Mouse (Mus musculus): ENCODE results near the gene Ano6. TPM values are rescaled to one million over a fixed set of nuclear protein-coding genes. Genes with fewer than 3 reads are reported as not detected.
A peak's percentile ranks its signal among the peaks of the same experiment; 100 is the strongest.

Ano6 gene
- polyA plus RNA-seq, 1 experiment from 2014 or later, result 28.3 TPM

DNA sequence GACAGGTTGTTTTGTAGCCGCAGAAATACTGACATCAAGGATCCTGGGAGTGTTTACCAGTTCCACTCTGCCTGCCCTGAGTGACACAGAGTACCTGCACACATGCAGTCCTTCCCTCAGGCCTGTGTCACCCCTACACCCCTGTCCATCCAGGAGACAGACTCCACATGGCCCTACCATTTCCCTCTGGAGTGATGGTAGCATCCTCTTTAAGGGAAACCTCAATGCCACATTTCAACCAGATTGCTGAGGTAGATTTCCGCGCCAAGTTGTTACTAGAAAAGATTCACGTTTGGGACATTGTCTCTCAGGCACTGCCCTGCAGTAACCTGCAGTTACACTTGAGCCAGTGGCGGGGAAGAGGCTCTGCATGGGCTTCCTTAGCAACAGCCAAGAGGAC, 97.9 kb downstream of the Ano6 start:
- WGBS, result 73% methylated on average over 5 of the region's 5 CpGs
- Histone ChIP-seq H3K9ac (ENCODE audit: low read depth, low read length) (no peak overlapping the region), H3K4me1 (replicated peaks; ENCODE audit: control insufficient read depth, insufficient read depth, low read length) (peaks cover 34% of the 10 kb centered on the region), H3K4me2 (no peak overlapping the region), H3K4me3 (ENCODE audit: low read depth, low read length) (no peak overlapping the region), H3K9me3 (ENCODE audit: control insufficient read depth, low read length) (no peaks in the 10 kb centered on the region), H3K27ac (ENCODE audit: low read depth, low read length) (no peak overlapping the region), H3K27me3 (replicated peaks; ENCODE audit: control insufficient read depth, insufficient read depth, low read length) (no peaks in the 10 kb centered on the region), H3K36me3 (ENCODE audit: control insufficient read depth, insufficient read depth, low read length) (no peaks in the 10 kb centered on the region; the same call in 1 of the 2 replicates)
- ATAC-seq (replicated peaks; ENCODE audit: low FRiP score), result no peak
- DNase-seq (ENCODE audit: low spot score), result no peak

DNA sequence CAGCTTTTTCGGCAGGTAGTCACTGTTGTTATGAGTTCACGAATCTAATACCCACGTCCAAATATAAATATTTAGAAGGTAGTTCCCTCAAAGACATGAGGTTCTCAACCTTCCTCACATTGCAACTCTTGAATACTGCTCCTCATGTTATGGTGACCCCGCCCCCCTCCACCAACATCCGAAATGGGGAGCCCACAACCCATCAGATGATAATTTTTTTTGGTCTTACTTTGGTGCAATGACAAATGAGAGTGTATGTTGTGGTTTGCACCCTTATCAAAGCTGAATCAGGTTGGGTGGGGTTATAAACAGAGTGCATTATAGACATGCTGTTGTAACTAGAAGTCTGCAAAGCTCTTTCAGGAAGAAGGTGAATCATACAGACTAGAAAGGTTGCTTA, 99.7 kb downstream of the Ano6 start:
- Histone ChIP-seq H3K27me3 (replicated peaks; ENCODE audit: control insufficient read depth, insufficient read depth, low read length) (no peaks in the 10 kb centered on the region), H3K4me1 (replicated peaks; ENCODE audit: control insufficient read depth, insufficient read depth, low read length) (peaks cover 20% of the 10 kb centered on the region), H3K9me3 (ENCODE audit: control insufficient read depth, low read length) (no peaks in the 10 kb centered on the region), H3K36me3 (ENCODE audit: control insufficient read depth, insufficient read depth, low read length) (peaks cover 3% of the 10 kb centered on the region; the same call in 1 of the 2 replicates), H3K4me3 (ENCODE audit: low read depth, low read length) (no peak overlapping the region), H3K9ac (ENCODE audit: low read depth, low read length) (no peak overlapping the region), H3K27ac (ENCODE audit: low read depth, low read length) (no peak overlapping the region), H3K4me2 (no peak overlapping the region)
- DNase-seq (ENCODE audit: low spot score) (no peak), ATAC-seq (replicated peaks; ENCODE audit: low FRiP score) (0 out of 2 replicates have a peak, but pooled peaks have one; percentile 33)
- 78% methylated on average over 5 of the region's 5 CpGs for WGBS

DNA sequence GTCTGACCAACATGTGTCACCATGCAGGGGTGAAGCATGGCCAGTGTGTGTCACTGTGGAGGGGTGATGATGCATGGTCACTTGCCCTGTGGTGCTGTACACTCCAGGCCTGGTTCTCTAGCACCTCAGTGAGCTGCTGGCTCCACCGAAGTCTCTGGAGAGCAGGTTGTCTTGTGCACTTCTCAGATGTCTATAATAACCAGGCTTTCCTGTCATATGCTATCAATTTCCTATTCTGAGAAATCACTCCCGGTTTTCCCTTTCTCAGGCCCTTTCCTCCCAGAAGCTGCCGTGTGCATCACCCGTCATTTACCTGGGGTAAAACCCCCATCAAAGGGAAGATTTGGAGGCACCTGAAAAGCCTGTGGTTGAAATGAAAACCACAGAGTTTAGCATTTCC, 101.5 kb downstream of the Ano6 start:
- Histone ChIP-seq H3K9me3 (ENCODE audit: control insufficient read depth, low read length) (no peaks in the 10 kb centered on the region), H3K4me2 (no peak overlapping the region), H3K27me3 (replicated peaks; ENCODE audit: control insufficient read depth, insufficient read depth, low read length) (no peaks in the 10 kb centered on the region), H3K27ac (ENCODE audit: low read depth, low read length) (no peak overlapping the region), H3K9ac (ENCODE audit: low read depth, low read length) (no peak overlapping the region), H3K4me3 (ENCODE audit: low read depth, low read length) (no peak overlapping the region), H3K36me3 (ENCODE audit: control insufficient read depth, insufficient read depth, low read length) (peaks cover 3% of the 10 kb centered on the region; the same call in 1 of the 2 replicates), H3K4me1 (replicated peaks; ENCODE audit: control insufficient read depth, insufficient read depth, low read length) (peaks cover 3% of the 10 kb centered on the region)
- DNase-seq (ENCODE audit: low spot score) (no peak), ATAC-seq (replicated peaks; ENCODE audit: low FRiP score) (no peak)
- 85% methylated on average over 4 of the region's 4 CpGs for WGBS

DNA sequence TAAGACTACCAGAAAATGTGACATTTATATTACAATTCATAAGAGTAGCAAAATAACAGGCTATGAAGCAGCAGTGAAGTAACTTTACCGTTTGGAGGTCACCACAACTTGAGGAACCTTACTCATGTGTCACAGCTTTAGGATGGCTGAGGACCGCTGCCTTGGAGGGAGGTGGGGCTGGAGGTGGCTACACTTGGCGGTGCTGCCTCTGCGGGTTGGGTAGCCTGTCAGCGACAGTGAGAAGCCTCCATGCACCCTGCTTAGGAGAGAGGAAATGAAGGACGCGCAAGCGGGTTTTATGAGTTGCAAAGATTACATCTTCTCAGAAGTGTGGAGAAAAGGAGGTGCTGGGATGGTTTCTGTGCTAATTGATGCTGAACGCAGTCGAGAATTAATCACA, 102.3 kb downstream of the Ano6 start:
- Histone ChIP-seq H3K27ac (ENCODE audit: low read depth, low read length) (no peak overlapping the region), H3K4me3 (ENCODE audit: low read depth, low read length) (no peak overlapping the region), H3K9me3 (ENCODE audit: control insufficient read depth, low read length) (no peaks in the 10 kb centered on the region), H3K27me3 (replicated peaks; ENCODE audit: control insufficient read depth, insufficient read depth, low read length) (no peaks in the 10 kb centered on the region), H3K9ac (ENCODE audit: low read depth, low read length) (no peak overlapping the region), H3K4me1 (replicated peaks; ENCODE audit: control insufficient read depth, insufficient read depth, low read length) (no peaks in the 10 kb centered on the region; the same call in none of the 2 replicates), H3K4me2 (no peak overlapping the region), H3K36me3 (ENCODE audit: control insufficient read depth, insufficient read depth, low read length) (peaks cover 3% of the 10 kb centered on the region; the same call in 1 of the 2 replicates)
- WGBS, result 77% methylated on average over 10 of the region's 10 CpGs
- DNase-seq (ENCODE audit: low spot score), result no peak
- no peak for ATAC-seq (replicated peaks; ENCODE audit: low FRiP score)

DNA sequence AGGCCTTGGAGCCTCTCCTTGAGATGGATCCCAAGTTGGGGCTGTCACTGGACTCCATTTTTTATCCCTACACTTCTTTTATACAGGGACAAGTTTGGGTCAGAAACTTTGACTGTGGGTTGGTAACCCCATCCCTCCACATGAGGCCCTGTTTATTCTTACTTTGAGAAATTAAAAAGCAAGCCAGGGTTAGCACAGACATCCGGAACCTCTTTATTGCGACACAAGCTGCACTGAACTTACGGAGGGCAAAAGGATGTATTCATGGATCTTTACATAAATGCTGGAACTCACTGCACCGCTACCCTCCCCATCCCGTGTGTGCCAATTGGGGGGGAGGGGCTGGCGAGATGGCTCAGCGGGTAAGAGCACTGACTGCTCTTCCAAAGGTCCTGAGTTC, 105.1 kb downstream of the Ano6 start:
- H3K4me1 ChIP-seq (replicated peaks; ENCODE audit: control insufficient read depth, insufficient read depth, low read length), result peaks cover 7% of the 10 kb centered on the region
- H3K36me3 ChIP-seq (ENCODE audit: control insufficient read depth, insufficient read depth, low read length), result 0 out of 2 replicates have a peak, but pooled peaks cover 3% of the 10 kb centered on the region
- no peaks in the 10 kb centered on the region for H3K27me3 ChIP-seq (replicated peaks; ENCODE audit: control insufficient read depth, insufficient read depth, low read length)
- H3K4me2 ChIP-seq, result no peak overlapping the region
- 89% methylated on average over 7 of the region's 7 CpGs for WGBS
- no peak overlapping the region for H3K9ac ChIP-seq (ENCODE audit: low read depth, low read length)
- no peak for DNase-seq (ENCODE audit: low spot score)
- ATAC-seq (replicated peaks; ENCODE audit: low FRiP score), result no peak
- H3K9me3 ChIP-seq (ENCODE audit: control insufficient read depth, low read length), result no peaks in the 10 kb centered on the region
- no peak overlapping the region for H3K4me3 ChIP-seq (ENCODE audit: low read depth, low read length)
- no peak overlapping the region for H3K27ac ChIP-seq (ENCODE audit: low read depth, low read length)

DNA sequence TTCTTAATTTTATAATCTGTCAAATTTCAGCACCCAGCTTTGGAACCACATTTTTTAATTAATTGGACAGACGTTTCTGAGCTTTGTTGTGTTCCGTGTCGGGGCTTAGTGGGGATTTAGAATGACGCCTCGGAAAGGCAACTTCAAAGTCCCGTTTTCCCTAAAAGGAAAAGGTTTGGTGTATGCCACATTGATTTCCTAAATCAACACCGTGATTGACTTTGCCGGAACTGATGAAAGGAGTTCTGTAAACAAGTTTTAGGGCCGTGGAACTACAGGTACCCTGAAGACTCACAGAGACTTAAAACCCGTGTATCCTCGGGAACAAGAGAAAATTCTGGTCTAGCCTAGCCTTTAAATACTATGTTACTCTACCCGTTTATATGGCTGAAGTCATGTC, 107.0 kb downstream of the Ano6 start:
- no peak overlapping the region for H3K4me3 ChIP-seq (ENCODE audit: low read depth, low read length)
- no peak overlapping the region for H3K27ac ChIP-seq (ENCODE audit: low read depth, low read length)
- ATAC-seq (replicated peaks; ENCODE audit: low FRiP score), result no peak
- 72% methylated on average over 12 of the region's 12 CpGs for WGBS
- no peak overlapping the region for H3K9ac ChIP-seq (ENCODE audit: low read depth, low read length)
- H3K36me3 ChIP-seq (ENCODE audit: control insufficient read depth, insufficient read depth, low read length), result 0 out of 2 replicates have a peak, but pooled peaks cover 3% of the 10 kb centered on the region
- no peak for DNase-seq (ENCODE audit: low spot score)
- H3K27me3 ChIP-seq (replicated peaks; ENCODE audit: control insufficient read depth, insufficient read depth, low read length), result no peaks in the 10 kb centered on the region
- H3K4me1 ChIP-seq (replicated peaks; ENCODE audit: control insufficient read depth, insufficient read depth, low read length), result peaks cover 7% of the 10 kb centered on the region
- no peak overlapping the region for H3K4me2 ChIP-seq
- H3K9me3 ChIP-seq (ENCODE audit: control insufficient read depth, low read length), result no peaks in the 10 kb centered on the region

DNA sequence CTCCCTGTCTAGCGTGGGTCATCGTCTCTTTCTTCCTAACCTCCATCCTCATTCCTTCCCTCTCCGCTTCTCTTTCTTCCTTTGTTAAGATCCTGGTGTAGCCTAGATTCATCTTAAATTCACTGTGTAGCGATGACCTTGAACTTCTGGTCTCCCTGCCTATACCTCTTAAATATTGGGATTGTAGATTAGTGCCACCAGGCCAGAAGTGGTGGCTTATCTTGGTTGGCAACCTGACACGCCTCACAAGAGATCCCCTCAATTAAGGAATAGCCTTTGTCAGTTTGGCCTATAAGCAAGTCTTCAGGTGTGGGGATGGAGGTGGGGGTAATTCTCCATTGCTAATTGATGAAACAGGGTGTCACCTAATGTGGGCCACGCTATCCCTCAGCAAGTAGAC, 107.8 kb downstream of the Ano6 start:
- no peak overlapping the region for H3K4me3 ChIP-seq (ENCODE audit: low read depth, low read length)
- peaks cover 7% of the 10 kb centered on the region for H3K4me1 ChIP-seq (replicated peaks; ENCODE audit: control insufficient read depth, insufficient read depth, low read length)
- no peak; the same call in 1 of the 2 replicates for ATAC-seq (replicated peaks; ENCODE audit: low FRiP score)
- no peak overlapping the region for H3K9ac ChIP-seq (ENCODE audit: low read depth, low read length)
- no peaks in the 10 kb centered on the region for H3K9me3 ChIP-seq (ENCODE audit: control insufficient read depth, low read length)
- H3K27ac ChIP-seq (ENCODE audit: low read depth, low read length), result no peak overlapping the region
- no peaks in the 10 kb centered on the region for H3K27me3 ChIP-seq (replicated peaks; ENCODE audit: control insufficient read depth, insufficient read depth, low read length)
- DNase-seq (ENCODE audit: low spot score), result no peak
- WGBS, result 88% methylated on average over 6 of the region's 6 CpGs
- 0 out of 2 replicates have a peak, but pooled peaks cover 3% of the 10 kb centered on the region for H3K36me3 ChIP-seq (ENCODE audit: control insufficient read depth, insufficient read depth, low read length)
- H3K4me2 ChIP-seq, result no peak overlapping the region

DNA sequence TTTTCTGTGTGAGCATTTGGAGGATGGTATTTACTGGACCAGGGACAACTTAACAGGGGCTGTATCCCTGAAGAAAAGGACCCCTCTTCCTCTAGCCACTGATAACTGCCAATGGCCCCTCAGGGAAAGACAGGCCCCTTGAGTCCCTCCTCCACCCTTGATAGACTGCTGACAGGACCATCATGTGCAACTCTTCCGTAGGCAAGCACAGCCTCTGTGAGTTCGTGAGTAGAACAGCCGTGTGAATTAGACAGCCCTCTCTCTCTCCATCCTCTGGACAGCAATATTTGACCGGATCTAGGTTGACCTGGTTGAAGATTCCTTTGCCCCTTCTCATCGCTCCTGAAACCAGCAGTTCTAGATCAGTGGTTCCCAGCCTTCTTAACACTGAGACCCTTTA, 111.8 kb downstream of the Ano6 start:
- Histone ChIP-seq H3K9ac (ENCODE audit: low read depth, low read length) (no peak overlapping the region), H3K4me1 (replicated peaks; ENCODE audit: control insufficient read depth, insufficient read depth, low read length) (peaks cover 20% of the 10 kb centered on the region), H3K4me2 (no peak overlapping the region), H3K9me3 (ENCODE audit: control insufficient read depth, low read length) (no peaks in the 10 kb centered on the region), H3K4me3 (ENCODE audit: low read depth, low read length) (no peak overlapping the region), H3K36me3 (ENCODE audit: control insufficient read depth, insufficient read depth, low read length) (no peaks in the 10 kb centered on the region), H3K27ac (ENCODE audit: low read depth, low read length) (no peak overlapping the region), H3K27me3 (replicated peaks; ENCODE audit: control insufficient read depth, insufficient read depth, low read length) (no peaks in the 10 kb centered on the region)
- no peak for DNase-seq (ENCODE audit: low spot score)
- WGBS, result 78% methylated on average over 5 of the region's 5 CpGs
- no peak for ATAC-seq (replicated peaks; ENCODE audit: low FRiP score)

DNA sequence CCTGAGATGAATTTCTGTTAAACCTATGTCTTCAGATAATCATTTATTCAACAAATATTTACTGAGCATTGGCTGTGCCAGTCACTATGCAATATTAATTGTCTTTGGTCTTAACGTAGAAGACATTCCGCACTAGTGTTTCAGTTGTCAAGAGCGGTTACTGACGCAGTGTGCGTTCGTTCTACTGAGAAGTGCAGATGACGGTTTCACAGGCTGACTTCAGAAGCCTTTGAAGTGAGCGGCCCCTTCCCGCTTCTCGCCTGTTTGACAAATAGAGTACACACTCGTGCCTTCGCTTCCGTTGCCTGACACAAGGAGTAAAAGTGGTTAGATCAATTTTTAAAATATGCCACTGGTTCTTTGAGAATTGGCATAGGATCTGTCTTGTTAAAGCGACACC, 113.6 kb downstream of the Ano6 start:
- H3K9me3 ChIP-seq (ENCODE audit: control insufficient read depth, low read length), result no peaks in the 10 kb centered on the region
- peaks cover 23% of the 10 kb centered on the region for H3K4me1 ChIP-seq (replicated peaks; ENCODE audit: control insufficient read depth, insufficient read depth, low read length)
- WGBS, result 79% methylated on average over 14 of the region's 14 CpGs
- no peaks in the 10 kb centered on the region for H3K36me3 ChIP-seq (ENCODE audit: control insufficient read depth, insufficient read depth, low read length)
- H3K9ac ChIP-seq (ENCODE audit: low read depth, low read length), result no peak overlapping the region
- H3K4me3 ChIP-seq (ENCODE audit: low read depth, low read length), result no peak overlapping the region
- no peak for DNase-seq (ENCODE audit: low spot score)
- no peak for ATAC-seq (replicated peaks; ENCODE audit: low FRiP score)
- H3K4me2 ChIP-seq, result no peak overlapping the region
- H3K27ac ChIP-seq (ENCODE audit: low read depth, low read length), result no peak overlapping the region
- no peaks in the 10 kb centered on the region for H3K27me3 ChIP-seq (replicated peaks; ENCODE audit: control insufficient read depth, insufficient read depth, low read length)
